Comparison of ENCODE assay signal across 24 mouse cellular contexts in the genomic region with DNA sequence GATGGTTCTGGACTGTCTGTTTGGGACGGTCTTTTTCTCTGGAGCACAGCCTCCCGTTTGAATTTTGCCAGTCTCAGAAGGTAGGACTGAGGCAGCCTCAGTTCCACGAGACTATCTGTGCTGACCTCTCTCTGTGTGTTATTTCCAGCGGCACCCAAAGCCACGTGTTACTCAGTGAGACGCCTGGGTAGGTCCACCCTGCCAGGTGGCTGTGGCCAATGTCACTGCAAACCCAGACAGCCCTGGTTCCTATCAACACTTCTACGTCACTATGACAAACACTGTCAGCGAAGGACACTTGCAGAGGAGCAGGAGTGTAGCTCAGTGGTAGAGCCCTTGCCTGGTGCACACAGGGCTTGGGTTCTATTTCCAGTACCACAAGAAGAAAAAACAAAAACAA. TPM values are rescaled to one million over a fixed set of nuclear protein-coding genes. Genes with fewer than 3 reads are reported as not detected.
DNase-seq lines count a peak whose midpoint lies in the region; ATAC-seq lines count a peak whose summit lies in the region.
"Had no signal": no experiment of that assay in that cellular context is flagged by ENCODE, and none has a peak within 500 bp of the region (broad histone marks: within the 10 kb centered on the region; RNA-seq: fewer than 3 reads in every experiment).

No protein-coding gene starts in this region.

- H3K4me3 ChIP-seq in heart, embryonic 14.5 days (ENCODE audit: control insufficient read depth in 1 of 2, insufficient read depth in 1 of 2, low read depth in 1 of 2, low read length in 2 of 2): no peak overlapping the region
- no peak overlapping the region for H3K4me3 ChIP-seq in hindbrain, embryonic 12.5 days
- H3K4me3 ChIP-seq: embryonic facial prominence, embryonic 12.5 days; hindbrain, embryonic 13.5 days; lung, embryonic 15.5 days; midbrain, embryonic 13.5 days had no signal

- H3K4me1 ChIP-seq in heart, embryonic 14.5 days (ENCODE audit: control insufficient read depth in 2 of 2, insufficient read depth in 2 of 2, low read length in 2 of 2): peaks cover 2 to 7% of the 10 kb centered on the region in 2 experiments; a peak in 2 of 4 replicates
- H3K4me1 ChIP-seq in hindbrain, embryonic 12.5 days: no peaks in the 10 kb centered on the region
- H3K4me1 ChIP-seq: embryonic facial prominence, embryonic 12.5 days; hindbrain, embryonic 13.5 days; lung, embryonic 15.5 days; midbrain, embryonic 13.5 days had no signal

- peaks cover 64% of the 10 kb centered on the region for H3K36me3 ChIP-seq in heart, embryonic 14.5 days (ENCODE audit: control insufficient read depth, insufficient read depth, low read length)
- H3K36me3 ChIP-seq in hindbrain, embryonic 12.5 days: peaks cover 47% of the 10 kb centered on the region

- no peak overlapping the region for H3K9ac ChIP-seq in heart, embryonic 14.5 days (ENCODE audit: low read length)
- H3K9ac ChIP-seq in hindbrain, embryonic 12.5 days: no peak overlapping the region
- H3K9ac ChIP-seq: embryonic facial prominence, embryonic 12.5 days; hindbrain, embryonic 13.5 days; lung, embryonic 15.5 days; midbrain, embryonic 13.5 days had no signal

- no peaks in the 10 kb centered on the region for H3K9me3 ChIP-seq in heart, embryonic 14.5 days (ENCODE audit: control insufficient read depth, low read length)
- no peaks in the 10 kb centered on the region for H3K9me3 ChIP-seq in hindbrain, embryonic 12.5 days (replicated peaks)
- H3K9me3 ChIP-seq: embryonic facial prominence, embryonic 12.5 days; hindbrain, embryonic 13.5 days; lung, embryonic 15.5 days had no signal

- peak; percentile 65; the same call in 1 of the 2 replicates for ATAC-seq in heart, embryonic 14.5 days (ENCODE audit: insufficient number of reproducible peaks, insufficient read depth, low FRiP score, low read depth)
- no peak for ATAC-seq in hindbrain, embryonic 12.5 days (ENCODE audit: low FRiP score)
- ATAC-seq: forebrain, embryonic 14.5 days; intestine, embryonic 16.5 days; midbrain, embryonic 13.5 days had no signal

- 0 out of 4 replicates have a peak overlapping the region, but pooled peaks of 1 of the 2 experiments have one; percentile 35 for H3K27ac ChIP-seq in heart, embryonic 14.5 days (replicated peaks in 1 of 2; ENCODE audit: control insufficient read depth in 1 of 2, insufficient read depth in 1 of 2, low read depth in 2 of 2, low read length in 2 of 2)
- no peak overlapping the region for H3K27ac ChIP-seq in hindbrain, embryonic 12.5 days
- H3K27ac ChIP-seq: embryonic facial prominence, embryonic 12.5 days; hindbrain, embryonic 13.5 days; lung, embryonic 15.5 days; midbrain, embryonic 13.5 days had no signal

- peak; percentile 25 for DNase-seq in kidney, adult 11 months
- DNase-seq in kidney, postnatal 14 days: no peak
- peak; percentile 65 for DNase-seq in heart, adult 8-10 months (ENCODE audit: low spot score)
- DNase-seq in heart, postnatal 14 days: peak; percentile 27 to 44
- no peak for DNase-seq in thymus, postnatal 0 days (ENCODE audit: low spot score)
- DNase-seq in lung, postnatal 14 days: no peak
- DNase-seq: adrenal gland, postnatal 25 days; cerebellum, adult 11-12 months; cerebellum, adult 9-11 months; embryo, embryonic 11 days; gastrocnemius, postnatal 14 days; layer of hippocampus, adult 9-11 months; liver; lung, postnatal 4 days had no signal

- intact Hi-C loops in heart, postnatal 14 days (cut with DNase I): no loop called here

- WGBS in heart, embryonic 14.5 days: 29% methylated on average over 8 of the region's 8 CpGs
- 96% methylated on average over 8 of the region's 8 CpGs for WGBS in hindbrain, embryonic 12.5 days

- no peaks in the 10 kb centered on the region for H3K27me3 ChIP-seq in heart, embryonic 14.5 days (ENCODE audit: control insufficient read depth, insufficient read depth, low read length)
- no peaks in the 10 kb centered on the region for H3K27me3 ChIP-seq in hindbrain, embryonic 12.5 days
- H3K27me3 ChIP-seq: embryonic facial prominence, embryonic 12.5 days; hindbrain, embryonic 13.5 days; lung, embryonic 15.5 days; midbrain, embryonic 13.5 days had no signal

- 0 out of 2 replicates have a peak overlapping the region, but pooled peaks have one; percentile 0 for H3K4me2 ChIP-seq in heart, embryonic 14.5 days (ENCODE audit: low read length)
- H3K4me2 ChIP-seq in hindbrain, embryonic 12.5 days (replicated peaks): no peak overlapping the region
- H3K4me2 ChIP-seq: embryonic facial prominence, embryonic 12.5 days; hindbrain, embryonic 13.5 days; lung, embryonic 15.5 days; midbrain, embryonic 13.5 days had no signal

RNA-seq across cellular contexts. Expression of gene Fanca, which starts 26.7 kb away (rescaled TPM):
- total RNA-seq in heart, adult 8-10 months (2022): 1 to 10 TPM; 5.3 to 7.8 (median 6.3) TPM
- polyA plus RNA-seq in heart, embryonic 14.5 days (2014; fragmentation: Nextera tagmentation; extraction: Ambion mirVana): 16.5 and 19.4 TPM in 2 replicates
- total RNA-seq in heart, postnatal 14 days (2021): 1 to 10 TPM; 2.1 to 5.4 TPM
- polyA plus RNA-seq in thymus, postnatal 0 days (2015; fragmentation: Nextera tagmentation; extraction: Ambion mirVana): 22.0 and 22.5 TPM in 2 replicates
- 20.9 and 21.0 TPM in 2 replicates for polyA plus RNA-seq in hindbrain, embryonic 12.5 days (2016; fragmentation: Nextera tagmentation; extraction: Ambion mirVana)

RNA-seq across cellular contexts. Expression of gene Vps9d1, which starts 37.6 kb away (rescaled TPM):
- total RNA-seq in heart, adult 8-10 months (2022): 10 to 100 TPM; 25.5 to 35.0 (median 27.5) TPM
- 20.5 and 21.1 TPM in 2 replicates for polyA plus RNA-seq in heart, embryonic 14.5 days (2014; fragmentation: Nextera tagmentation; extraction: Ambion mirVana)
- 10 to 100 TPM; 23.1 to 29.1 TPM for total RNA-seq in heart, postnatal 14 days (2021)
- polyA plus RNA-seq in thymus, postnatal 0 days (2015; fragmentation: Nextera tagmentation; extraction: Ambion mirVana): 11.5 and 12.0 TPM in 2 replicates
- 37.7 and 44.3 TPM in 2 replicates for polyA plus RNA-seq in hindbrain, embryonic 12.5 days (2016; fragmentation: Nextera tagmentation; extraction: Ambion mirVana)

RNA-seq across cellular contexts. Expression of gene Zfp276, which starts 37.7 kb away (rescaled TPM):
- 10 to 100 TPM in 1 of 4 experiments, 1 to 10 TPM in 3; 8.2 to 10.8 (median 9.2) TPM for total RNA-seq in heart, adult 8-10 months (2022)
- 13.0 and 15.5 TPM in 2 replicates for polyA plus RNA-seq in heart, embryonic 14.5 days (2014; fragmentation: Nextera tagmentation; extraction: Ambion mirVana)
- total RNA-seq in heart, postnatal 14 days (2021): 10 to 100 TPM; 15.7 to 16.6 TPM
- polyA plus RNA-seq in thymus, postnatal 0 days (2015; fragmentation: Nextera tagmentation; extraction: Ambion mirVana): 15.8 and 18.8 TPM in 2 replicates
- polyA plus RNA-seq in hindbrain, embryonic 12.5 days (2016; fragmentation: Nextera tagmentation; extraction: Ambion mirVana): 32.9 and 35.0 TPM in 2 replicates

RNA-seq across cellular contexts. Expression of gene Spire2, which starts 40.8 kb away (rescaled TPM):
- total RNA-seq in heart, adult 8-10 months (2022): under 1 TPM in 2 of 4 experiments, not detected in 2; 0.16 to 0.22 TPM
- 0.77 and 0.85 TPM in 2 replicates for polyA plus RNA-seq in heart, embryonic 14.5 days (2014; fragmentation: Nextera tagmentation; extraction: Ambion mirVana)
- under 1 TPM; 0.24 to 0.32 TPM for total RNA-seq in heart, postnatal 14 days (2021)
- polyA plus RNA-seq in thymus, postnatal 0 days (2015; fragmentation: Nextera tagmentation; extraction: Ambion mirVana): 1.3 and 1.4 TPM in 2 replicates
- polyA plus RNA-seq in hindbrain, embryonic 12.5 days (2016; fragmentation: Nextera tagmentation; extraction: Ambion mirVana): 28.9 and 32.2 TPM in 2 replicates
- total RNA-seq: granulocyte monocyte progenitor cell, adult 5-6 weeks; monocyte, adult 5-6 weeks had no signal

RNA-seq across cellular contexts. Expression of gene Spata2l, which starts 55.7 kb away (rescaled TPM):
- 1 to 10 TPM; 4.4 to 7.0 (median 6.0) TPM for total RNA-seq in heart, adult 8-10 months (2022)
- 1.9 and 2.8 TPM in 2 replicates for polyA plus RNA-seq in heart, embryonic 14.5 days (2014; fragmentation: Nextera tagmentation; extraction: Ambion mirVana)
- total RNA-seq in heart, postnatal 14 days (2021): 1 to 10 TPM; 6.5 to 6.9 TPM
- 8.4 and 8.8 TPM in 2 replicates for polyA plus RNA-seq in thymus, postnatal 0 days (2015; fragmentation: Nextera tagmentation; extraction: Ambion mirVana)
- polyA plus RNA-seq in hindbrain, embryonic 12.5 days (2016; fragmentation: Nextera tagmentation; extraction: Ambion mirVana): 2.8 and 3.1 TPM in 2 replicates

Comparison
In these comparisons a context has a peak if more than half of its experiments do, and no peak if none do; other contexts are left out.
1. DNase-seq: peak in kidney, adult 11 months (single experiment), heart, adult 8-10 months (single experiment) and heart, postnatal 14 days (2 of 2); none in kidney, postnatal 14 days (single experiment), thymus, postnatal 0 days (single experiment) and lung, postnatal 14 days (single experiment).